Mouse (Mus musculus): ENCODE measurements around the gene Ccdc32. TPM values are rescaled to one million over a fixed set of nuclear protein-coding genes. Genes with fewer than 3 reads are reported as not detected.

Ccdc32 gene
- total RNA-seq, 4 experiments from 2014 or later = 9.5 to 13.6 (median 11.9) TPM

GRCm38 (mm10) chr2:119015604-119016180, 13.5 kb downstream of the Ccdc32 start:
- peak; percentile 62 for DNase-seq (ENCODE audit: low spot score)

- DNase-seq (ENCODE audit: low spot score) = no peak
Measured at GRCm38 (mm10) chr2:119014989-119015388, 14.2 kb downstream of the Ccdc32 start.

- no peak for DNase-seq (ENCODE audit: low spot score)
Measured at GRCm38 (mm10) chr2:119009376-119009775, 19.8 kb downstream of the Ccdc32 start.

DNA sequence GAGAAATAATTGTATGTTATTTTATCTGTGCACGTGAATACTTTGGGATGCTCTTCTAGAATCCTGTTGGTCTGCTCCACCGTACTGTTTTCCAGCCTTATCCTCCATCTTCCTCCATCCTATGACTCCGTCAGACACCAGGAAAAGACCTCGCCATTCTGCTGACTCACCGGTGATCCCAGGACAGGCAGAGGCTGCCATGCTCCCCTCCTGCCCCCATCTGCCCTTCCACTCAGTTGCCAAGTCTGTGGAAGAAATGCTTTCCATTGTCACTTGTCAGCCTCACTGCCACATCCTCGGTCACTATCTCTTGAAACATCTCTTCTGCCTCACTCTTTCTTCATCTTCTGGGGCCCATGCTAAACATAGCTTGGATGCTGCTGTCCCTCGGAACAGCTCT, 22.3 kb downstream of the Ccdc32 start:
- DNase-seq (ENCODE audit: low spot score) = no peak

GRCm38 (mm10) chr2:118999025-118999639, 30.1 kb downstream of the Ccdc32 start:
- no peak for DNase-seq (ENCODE audit: low spot score)

DNA sequence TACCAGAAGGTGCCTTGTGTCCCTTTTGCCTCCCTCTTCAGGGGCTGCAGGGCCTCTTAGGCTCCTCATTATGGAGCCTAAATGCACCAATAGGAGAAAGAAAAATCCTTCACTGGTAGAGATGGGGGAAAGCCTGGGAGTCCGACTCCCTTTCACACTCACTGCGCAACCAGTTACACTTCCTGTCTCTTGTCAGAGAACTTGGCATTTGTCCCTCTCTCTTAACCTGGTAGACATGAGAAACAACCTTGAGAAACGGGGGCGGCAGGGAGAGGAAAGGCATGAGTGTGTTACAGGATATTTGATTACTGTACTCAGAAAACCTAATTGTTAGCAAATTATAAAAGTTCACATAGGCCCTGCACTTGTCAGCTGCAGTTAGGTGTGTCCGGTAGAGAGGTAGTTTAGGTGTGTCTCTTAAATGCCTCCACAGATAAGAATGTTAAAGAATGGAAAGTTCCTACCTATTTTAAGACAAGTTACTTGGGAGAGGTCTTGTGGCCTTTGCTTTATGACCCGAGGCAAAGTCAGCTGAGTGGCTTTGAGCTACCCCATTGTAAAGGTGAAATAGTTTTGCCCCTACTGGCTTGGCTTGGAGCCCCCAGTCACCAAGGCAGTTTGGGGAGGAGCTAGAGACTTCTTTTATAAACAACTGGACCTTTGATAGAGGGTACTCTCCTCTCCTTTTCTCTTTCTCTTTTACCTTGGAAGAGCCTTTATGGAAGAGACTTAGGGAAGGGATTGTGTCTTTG, 30.9 kb downstream of the Ccdc32 start:
- DNase-seq (ENCODE audit: low spot score) = no peak

DNA sequence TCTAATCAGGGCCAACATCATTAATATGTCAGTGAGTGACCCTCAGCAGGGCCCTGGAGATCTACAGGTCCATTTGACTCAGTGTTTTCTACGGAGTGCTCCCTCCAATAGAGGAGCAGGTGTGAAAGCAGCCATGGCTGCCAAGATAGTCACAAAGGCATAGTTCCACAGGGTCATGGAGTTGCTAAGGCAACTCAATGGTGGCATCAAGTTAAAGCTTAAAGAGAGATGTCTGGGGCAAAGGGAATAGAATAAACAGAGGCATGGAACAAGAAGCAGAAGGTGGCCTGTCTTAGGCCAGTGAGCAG, 32.4 kb downstream of the Ccdc32 start:
- no peak for DNase-seq (ENCODE audit: low spot score)

DNA sequence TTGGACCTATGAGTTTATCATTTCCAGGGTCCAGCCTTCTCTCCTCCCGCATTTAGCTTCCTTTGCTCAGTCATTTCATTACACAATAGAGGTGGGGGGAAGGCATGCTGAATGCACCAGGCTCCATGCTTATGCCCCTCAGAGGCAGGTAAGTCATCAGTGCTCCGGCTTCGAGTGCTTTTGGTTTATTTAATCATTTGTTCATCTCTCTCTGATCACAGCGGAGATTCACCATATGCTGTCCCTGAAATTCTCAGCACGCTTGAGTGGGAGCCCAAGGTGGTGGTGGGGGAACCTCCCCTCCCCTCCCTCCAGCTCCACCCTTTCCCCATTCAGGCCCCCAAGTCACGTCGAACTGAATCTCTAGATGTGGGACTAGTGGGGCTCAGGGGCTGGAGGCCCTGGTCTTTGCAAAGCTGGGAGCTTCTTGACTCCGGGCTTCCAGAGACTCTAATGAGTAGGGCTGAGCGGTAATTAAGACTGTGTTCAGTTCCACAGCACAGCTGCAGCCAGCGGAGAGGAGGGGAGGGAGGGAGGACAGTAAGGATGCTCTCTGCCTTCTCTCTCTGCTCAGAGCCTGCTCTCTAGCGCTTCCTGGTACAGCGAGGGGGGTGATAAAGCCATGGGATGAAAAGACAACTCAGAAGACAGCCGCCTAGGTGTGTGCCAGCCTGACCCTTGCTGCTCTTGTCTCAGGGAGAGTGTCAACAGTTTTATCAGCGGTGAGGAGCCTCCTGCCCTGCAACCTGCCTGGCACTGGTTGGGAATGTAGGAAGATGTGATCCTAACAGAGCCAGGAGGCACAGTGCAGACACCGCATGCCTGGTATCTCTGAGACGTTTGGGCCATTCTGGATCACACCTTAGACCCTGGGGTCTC, 33.0 kb downstream of the Ccdc32 start:
- no peak for DNase-seq (ENCODE audit: low spot score)

DNA sequence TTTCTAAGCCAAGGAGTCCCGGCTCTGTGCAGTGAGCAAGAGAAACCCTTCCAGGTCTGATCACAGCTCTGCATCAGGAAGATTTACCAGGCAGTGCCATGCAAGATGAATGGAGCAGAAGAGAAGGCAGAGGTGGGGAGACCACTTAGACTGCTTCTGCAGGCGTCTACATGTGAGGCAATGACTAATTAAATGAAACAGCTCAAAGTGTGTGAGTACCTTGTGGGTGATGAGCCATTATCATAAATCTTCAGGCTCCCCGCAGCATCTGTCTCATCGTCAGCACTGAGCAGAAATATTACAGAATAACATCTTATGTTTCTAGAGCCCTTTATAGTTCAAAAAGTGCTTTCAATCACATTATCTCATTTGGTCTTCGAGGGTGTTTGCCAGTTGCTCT, 33.7 kb downstream of the Ccdc32 start:
- DNase-seq (ENCODE audit: low spot score) = no peak

DNA sequence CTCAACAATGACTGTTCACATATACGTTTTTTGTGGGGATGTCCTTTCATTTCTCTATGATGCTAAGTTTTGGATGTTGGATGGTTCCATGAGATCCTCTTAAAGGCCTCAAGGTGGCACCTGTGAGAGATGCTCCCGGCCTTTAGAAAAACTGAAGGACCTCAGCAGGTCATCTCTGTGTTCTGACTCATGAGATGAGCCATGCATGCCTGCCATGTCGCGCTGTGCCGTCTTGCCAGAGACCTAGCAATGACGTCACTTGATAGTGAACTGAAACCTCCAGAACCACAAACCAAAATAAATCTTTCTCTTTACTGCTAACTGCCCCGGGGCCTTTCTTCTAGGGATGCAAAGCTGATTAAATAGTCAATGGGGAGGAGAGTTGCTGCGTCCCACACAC, 45.4 kb downstream of the Ccdc32 start:
- DNase-seq (ENCODE audit: low spot score) = no peak

DNA sequence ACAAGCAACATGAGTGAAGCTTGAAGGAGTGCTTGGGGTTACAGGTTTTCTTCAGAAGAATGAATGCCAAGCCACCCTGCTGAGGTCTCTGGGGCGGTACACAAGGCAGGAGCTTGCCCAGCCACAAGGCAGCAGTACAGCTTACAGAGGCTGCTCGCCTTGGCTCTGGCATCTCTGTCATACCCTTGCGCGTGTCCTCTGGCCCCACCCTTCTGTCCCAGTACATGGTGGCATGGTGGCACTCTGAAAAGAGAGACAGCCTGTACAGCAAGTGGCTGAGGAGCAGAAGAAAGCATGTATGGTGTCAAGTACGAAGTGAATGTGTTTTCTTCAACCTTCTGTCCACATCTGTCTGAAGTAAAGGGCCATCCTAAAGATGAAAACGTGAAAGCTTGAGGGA, 48.4 kb downstream of the Ccdc32 start:
- no peak for DNase-seq (ENCODE audit: low spot score)

- no peak for DNase-seq (ENCODE audit: low spot score)
Measured at GRCm38 (mm10) chr2:118978064-118978463, 51.1 kb downstream of the Ccdc32 start.

- DNase-seq (ENCODE audit: low spot score) = no peak
Measured at GRCm38 (mm10) chr2:118976941-118977340, 52.3 kb downstream of the Ccdc32 start.

GRCm38 (mm10) chr2:118976282-118976929, 52.8 kb downstream of the Ccdc32 start:
- peak; percentile 85 for DNase-seq (ENCODE audit: low spot score)

DNA sequence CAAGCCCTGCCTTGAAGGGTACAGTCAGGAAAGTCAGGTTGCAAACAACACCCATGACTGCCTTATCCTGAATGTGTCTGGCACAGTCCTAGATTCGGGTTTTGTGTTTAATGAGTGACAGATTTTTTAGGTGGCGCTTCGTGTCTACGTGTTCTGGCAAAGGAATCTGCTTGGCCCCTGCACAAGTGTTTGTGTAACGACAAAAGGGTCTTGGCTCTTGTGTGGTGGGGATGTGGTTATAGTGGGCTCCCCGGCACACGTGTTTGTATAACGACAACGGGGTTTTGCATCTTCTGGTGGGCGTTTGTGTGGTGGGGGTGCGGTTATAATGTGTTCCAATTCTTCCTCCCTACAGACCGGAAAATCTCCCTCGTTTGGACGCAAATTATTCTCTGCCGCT, 53.3 kb downstream of the Ccdc32 start:
- DNase-seq (ENCODE audit: low spot score) = peak; percentile 9

- peak; percentile 80 for DNase-seq (ENCODE audit: low spot score)
Measured at GRCm38 (mm10) chr2:118972687-118973376, 56.4 kb downstream of the Ccdc32 start.

DNA sequence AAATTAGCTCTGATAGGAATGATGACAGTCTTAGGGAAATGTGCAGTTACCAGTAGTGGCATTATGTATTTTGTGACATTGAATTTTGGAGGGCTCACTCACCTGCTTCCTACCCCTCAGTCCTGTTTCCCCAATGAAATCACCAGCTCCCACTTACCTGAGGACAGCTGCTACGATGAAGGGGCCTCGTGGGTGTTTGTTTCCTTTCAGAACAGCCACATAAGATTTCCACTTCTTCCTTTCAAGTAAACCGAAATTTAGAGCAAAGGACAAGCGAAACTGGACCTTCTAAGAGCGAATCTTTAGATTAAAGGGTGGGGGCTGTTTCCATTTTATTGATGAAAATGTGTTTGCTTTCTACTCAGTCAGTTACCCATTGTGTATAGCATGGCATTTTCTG, 57.1 kb downstream of the Ccdc32 start:
- DNase-seq (ENCODE audit: low spot score) = no peak

- DNase-seq (ENCODE audit: low spot score) = no peak
Measured at GRCm38 (mm10) chr2:118969585-118970147, 59.5 kb downstream of the Ccdc32 start.
